Mouse (Mus musculus) ES-E14 (cell line): ENCODE measurements at regions not wholly inside any gene's neighbourhood (a gene's known extent, or its start where the extent isn't known, plus 50 kb on each side); places are given as distances from the start of the nearest gene placed in this dataset.

Source experiments
- DNase-seq: peaks from one replicate; pipeline ENCODE4 v3.0.0-alpha.2; 2013; ENCODE audit warnings: low read depth, low spot score
- H3K27ac ChIP-seq: 2 replicates; pipeline ENCODE4 v1.5.1; 2012; ENCODE audit warnings: low read depth, mild to moderate bottlenecking, low read length, moderate library complexity, mixed read lengths; ENCODE audit not compliant: poor library complexity, insufficient read depth, severe bottlenecking
- H3K36me3 ChIP-seq: 2 replicates; pipeline ENCODE4 v1.6.1; 2012; ENCODE audit warnings: mild to moderate bottlenecking, low read length, moderate library complexity, mixed read lengths; ENCODE audit not compliant: control insufficient read depth, poor library complexity, insufficient read depth, severe bottlenecking
- H3K4me1 ChIP-seq, 2 experiments: fragments of 150-350 bp in 1 of 2; sonication (generic) in 1 of 2; 2 replicates each; pipeline ENCODE4 v1.6.1; 2012; ENCODE audit warnings: low read length in 2 of 2, mild to moderate bottlenecking in 1 of 2, mixed read lengths in 1 of 2; ENCODE audit not compliant: control insufficient read depth in 2 of 2, insufficient read depth in 2 of 2, poor library complexity in 1 of 2
- H3K4me3 ChIP-seq, 2 experiments: fragments of 150-350 bp in 1 of 2; sonication (generic) in 1 of 2; 2 replicates each; pipeline ENCODE4 v1.5.1; 2012; ENCODE audit warnings: low read length in 2 of 2, low read depth in 1 of 2, mild to moderate bottlenecking in 1 of 2, mixed read lengths in 1 of 2; ENCODE audit not compliant: insufficient read depth in 1 of 2, poor library complexity in 1 of 2, severe bottlenecking in 1 of 2
- H3K9ac ChIP-seq: 2 replicates; pipeline ENCODE4 v1.6.1; 2012; ENCODE audit warnings: low read depth, mild to moderate bottlenecking, low read length, mixed read lengths; ENCODE audit not compliant: poor library complexity, insufficient read depth, severe bottlenecking
- H3K9me3 ChIP-seq: fragments of 150-350 bp; sonication (generic); 2 replicates; pipeline ENCODE4 v1.6.1; 2012; ENCODE audit warnings: low read depth, mild to moderate bottlenecking, low read length; ENCODE audit not compliant: control insufficient read depth, insufficient read depth
- CHD2 ChIP-seq: IDR thresholded peaks from 2 replicates; pipeline ENCODE4 v1.6.1; 2014; ENCODE audit warnings: mild to moderate bottlenecking, low read depth, low read length, inconsistent platforms
- HCFC1 ChIP-seq: IDR thresholded peaks from 2 replicates; pipeline ENCODE4 v1.6.1; 2012; ENCODE audit warnings: low read length, inconsistent platforms, borderline replicate concordance; ENCODE audit not compliant: insufficient read depth
- MAFK ChIP-seq: IDR thresholded peaks from 2 replicates; pipeline ENCODE4 v1.6.1; 2014; ENCODE audit warnings: mild to moderate bottlenecking, low read depth, low read length, inconsistent platforms; ENCODE audit not compliant: insufficient read depth
- ZC3H11A ChIP-seq: IDR thresholded peaks from 2 replicates; pipeline ENCODE4 v1.6.1; 2012; ENCODE audit warnings: low read depth, mild to moderate bottlenecking, inconsistent platforms, low read length, borderline replicate concordance
- ZNF384 ChIP-seq: IDR thresholded peaks from 2 replicates; pipeline ENCODE4 v1.6.1; 2012; ENCODE audit warnings: low read depth, low read length, inconsistent platforms
- in situ Hi-C, 2 experiments: fragments of 600-800 bp; cut with MboI; formaldehyde crosslinking; loops; one replicate each; pipeline ENCODE4 v1.15.1; 2025; ENCODE audit warnings: low sequenced_read_pairs in 2 of 2, inconsistent platforms in 1 of 2; ENCODE audit not compliant: unreplicated experiment in 2 of 2

DNA sequence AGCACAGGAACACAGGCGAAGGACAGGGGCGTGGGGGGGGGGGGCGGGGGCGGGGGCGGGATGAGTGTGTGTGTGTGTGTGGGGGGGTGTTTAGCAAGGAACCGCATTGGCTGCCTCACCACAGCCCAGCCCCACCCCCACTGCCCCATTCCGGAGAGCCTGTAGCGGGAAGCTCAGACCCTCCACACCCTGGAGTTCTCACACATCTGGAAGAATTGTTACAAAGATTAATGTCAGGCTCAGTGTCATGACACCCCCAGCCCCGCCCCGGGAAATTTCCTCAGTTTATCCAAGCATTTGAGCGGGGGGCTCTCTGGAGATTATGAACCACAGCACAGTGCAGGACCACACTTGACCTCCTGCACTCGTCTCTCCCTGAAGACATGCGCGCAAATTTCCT lies 106.6 kb upstream of the Smim23 start:
- H3K4me1 ChIP-seq = no peaks in the 10 kb centered on the region
- no peaks in the 10 kb centered on the region for H3K36me3 ChIP-seq
- no peak for TF ChIP-seq ZNF384
- no peak for TF ChIP-seq ZC3H11A
- TF ChIP-seq MAFK = no peak
- no peak for TF ChIP-seq HCFC1
- TF ChIP-seq CHD2 = no peak
- in situ Hi-C loops = no loop called here
- H3K27ac ChIP-seq = no peak overlapping the region
- no peaks in the 10 kb centered on the region for H3K9me3 ChIP-seq
- DNase-seq = no peak
- no peak overlapping the region; the same call in 1 of the 2 replicates for H3K9ac ChIP-seq
- no peak overlapping the region for H3K4me3 ChIP-seq

DNA sequence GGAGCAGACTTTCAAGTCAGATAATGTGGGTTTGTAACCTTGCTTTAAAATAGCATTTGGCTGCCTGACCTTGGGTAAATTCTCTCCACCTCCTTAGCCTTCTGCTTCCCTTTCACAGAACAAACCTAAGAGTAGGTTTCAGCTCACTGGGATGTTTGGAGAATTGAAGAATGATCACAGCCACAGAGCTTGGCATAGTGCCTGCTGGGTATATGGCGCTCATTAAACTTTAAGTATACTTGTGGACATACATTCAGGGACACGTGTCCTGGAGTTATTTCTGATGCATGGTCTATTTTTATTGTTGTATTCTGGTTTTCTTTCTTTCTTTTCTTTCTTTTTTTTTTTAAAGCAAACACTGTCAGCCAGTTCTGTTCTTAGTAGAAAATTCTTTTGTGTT lies 104.4 kb upstream of the Smim23 start:
- Histone ChIP-seq H3K4me1 (0 out of 4 replicates have a peak, but pooled peaks cover 0 to 2% of the 10 kb centered on the region in 2 experiments), H3K4me3 (no peak overlapping the region), H3K9ac (no peak overlapping the region), H3K36me3 (no peaks in the 10 kb centered on the region), H3K9me3 (no peaks in the 10 kb centered on the region), H3K27ac (no peak overlapping the region)
- DNase-seq = no peak
- in situ Hi-C loops = no loop called here
- TF ChIP-seq ZC3H11A (no peak), HCFC1 (no peak), CHD2 (no peak), ZNF384 (no peak), MAFK (no peak)

DNA sequence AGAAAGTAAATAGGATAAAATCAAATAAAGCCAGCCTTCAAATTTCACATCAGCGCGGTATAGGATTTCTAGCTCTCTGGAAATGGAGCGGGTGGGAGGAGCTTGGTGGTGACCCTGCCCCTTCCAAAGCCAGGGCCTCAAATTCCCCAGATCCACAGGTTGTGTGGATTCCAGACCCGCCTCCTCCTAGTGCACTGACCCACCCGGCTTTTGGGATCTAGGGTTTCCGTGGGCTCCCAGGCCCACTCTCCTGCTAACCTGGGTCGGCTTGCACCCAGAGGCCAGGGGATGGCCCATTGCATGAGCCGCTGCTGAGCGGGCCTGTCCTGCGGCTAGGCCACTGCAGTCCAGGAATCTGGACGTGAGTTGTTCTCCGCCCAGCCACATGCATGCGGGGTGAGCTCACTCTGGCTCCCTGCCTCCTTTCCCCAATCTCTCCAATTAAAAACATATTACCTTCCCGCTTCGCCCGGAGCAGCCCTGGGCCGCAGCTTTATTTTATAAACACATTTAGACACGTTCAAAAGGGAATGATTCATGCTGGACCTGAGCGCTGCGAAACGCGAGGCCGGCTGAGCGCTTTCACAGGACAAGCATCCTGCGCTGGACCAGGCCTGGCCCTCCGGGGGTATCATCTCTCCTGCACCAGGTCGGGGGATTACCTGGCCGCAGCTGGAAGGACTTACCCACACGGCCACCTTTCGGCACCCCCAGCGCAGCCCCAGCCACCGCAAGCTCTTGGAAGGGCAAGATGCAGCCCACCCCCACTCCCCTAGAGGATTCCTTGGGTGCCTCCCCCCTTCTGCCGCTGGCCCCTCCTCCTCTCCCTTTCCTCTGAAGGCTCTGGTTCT lies 101.2 kb upstream of the Smim23 start:
- DNase-seq = no peak
- Histone ChIP-seq H3K4me3 (peak overlapping the region; percentile 27 to 45), H3K4me1 (0 out of 4 replicates have a peak, but pooled peaks cover 0 to 2% of the 10 kb centered on the region in 2 experiments), H3K9ac (peak overlapping the region; percentile 19), H3K36me3 (no peaks in the 10 kb centered on the region), H3K27ac (no peak overlapping the region), H3K9me3 (no peaks in the 10 kb centered on the region)
- TF ChIP-seq ZNF384 = no peak
- TF ChIP-seq ZC3H11A = no peak
- no peak for TF ChIP-seq HCFC1
- no peak for TF ChIP-seq MAFK
- TF ChIP-seq CHD2 = no peak
- in situ Hi-C loops = no loop called here

DNA sequence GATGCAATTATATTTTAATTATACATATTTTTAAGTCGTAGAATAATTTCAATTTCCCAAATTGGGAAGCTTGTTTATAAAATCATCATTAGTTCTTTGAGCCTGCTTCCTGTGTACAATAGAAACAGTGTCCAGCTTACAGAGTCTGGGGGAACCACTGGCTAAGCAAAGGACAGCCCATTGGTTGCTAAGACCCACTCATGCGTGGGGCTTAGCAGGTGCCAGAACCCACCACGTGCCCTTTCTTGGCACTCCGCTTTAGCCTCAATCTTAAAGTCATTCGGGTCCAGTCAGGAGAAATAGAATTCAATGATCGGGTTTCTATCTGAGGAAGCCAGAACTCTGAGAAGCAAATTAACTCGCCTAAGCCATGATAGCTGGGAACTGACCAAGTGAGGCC lies 100.5 kb upstream of the Smim23 start:
- H3K27ac ChIP-seq = no peak overlapping the region
- no peak for DNase-seq
- no peaks in the 10 kb centered on the region for H3K36me3 ChIP-seq
- in situ Hi-C loops = no loop called here
- no peak overlapping the region for H3K9ac ChIP-seq
- 0 out of 4 replicates have a peak, but pooled peaks cover 0 to 2% of the 10 kb centered on the region in 2 experiments for H3K4me1 ChIP-seq
- TF ChIP-seq HCFC1 (no peak), MAFK (no peak), CHD2 (no peak), ZC3H11A (no peak), ZNF384 (no peak)
- no peaks in the 10 kb centered on the region for H3K9me3 ChIP-seq
- H3K4me3 ChIP-seq = no peak overlapping the region
